Mouse (Mus musculus): ENCODE results near the gene Spen. TPM values are rescaled to one million over a fixed set of nuclear protein-coding genes. Genes with fewer than 3 reads are reported as not detected.

Gene Spen
- total RNA-seq, 2 experiments from 2014 or later, result 56.0 to 68.1 TPM

- peak overlapping the region; percentile 90 for H3K4me3 ChIP-seq
- DNase-seq (ENCODE audit: low spot score in 2 of 2), result no peak
- H3K27ac ChIP-seq, result peak overlapping the region; percentile 93
- no peak for TF ChIP-seq CTCF (conservative IDR thresholded peaks at IDR 0.05)
These were observed 94.6 kb downstream of the Spen start for GRCm38 (mm10) chr4:141443641-141444429.

GRCm38 (mm10) chr4:141440877-141441276 lies 97.5 kb downstream of the Spen start:
- H3K27ac ChIP-seq, result no peak overlapping the region
- no peak for TF ChIP-seq CTCF (conservative IDR thresholded peaks at IDR 0.05)
- DNase-seq (ENCODE audit: low spot score in 2 of 2), result no peak
- no peak overlapping the region for H3K4me3 ChIP-seq

DNA sequence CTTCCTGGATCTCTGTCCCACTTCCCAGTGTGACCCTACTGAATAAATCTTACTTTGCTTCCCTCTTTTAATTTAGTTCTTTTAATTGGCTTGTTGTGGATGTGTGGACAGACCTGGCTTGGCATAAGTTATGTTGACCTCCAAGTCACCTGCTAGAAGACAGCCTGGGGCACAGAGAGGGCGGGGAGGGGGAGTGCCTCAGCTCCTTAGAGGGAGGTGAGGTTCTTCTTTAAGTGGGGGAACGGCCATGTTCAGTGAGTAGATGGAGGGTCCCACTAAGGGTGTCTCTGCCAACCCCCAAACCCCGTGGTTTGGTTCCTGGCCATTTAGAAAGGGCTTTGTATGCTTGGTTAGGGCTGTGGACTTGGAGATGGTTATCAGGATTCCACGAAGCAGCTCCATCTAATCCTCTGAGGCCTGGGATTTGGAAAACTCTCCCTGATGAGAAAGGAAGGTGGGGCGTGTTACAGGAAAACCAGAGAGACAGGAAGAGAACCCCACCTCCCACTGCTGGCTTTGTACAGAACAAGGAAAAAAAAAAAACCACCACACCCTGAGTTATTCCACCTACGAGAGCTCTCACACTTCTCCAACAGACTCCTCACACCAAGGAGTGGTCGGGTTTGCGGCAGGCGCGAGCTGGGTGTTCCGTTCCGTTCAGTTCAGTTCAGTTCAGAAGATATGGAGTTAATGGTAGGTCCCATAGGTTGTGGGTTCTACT lies 99.2 kb downstream of the Spen start:
- DNase-seq (ENCODE audit: low spot score in 2 of 2), result no peak
- peak overlapping the region; percentile 39 for H3K27ac ChIP-seq
- no peak for TF ChIP-seq CTCF (conservative IDR thresholded peaks at IDR 0.05)
- no peak overlapping the region for H3K4me3 ChIP-seq

DNA sequence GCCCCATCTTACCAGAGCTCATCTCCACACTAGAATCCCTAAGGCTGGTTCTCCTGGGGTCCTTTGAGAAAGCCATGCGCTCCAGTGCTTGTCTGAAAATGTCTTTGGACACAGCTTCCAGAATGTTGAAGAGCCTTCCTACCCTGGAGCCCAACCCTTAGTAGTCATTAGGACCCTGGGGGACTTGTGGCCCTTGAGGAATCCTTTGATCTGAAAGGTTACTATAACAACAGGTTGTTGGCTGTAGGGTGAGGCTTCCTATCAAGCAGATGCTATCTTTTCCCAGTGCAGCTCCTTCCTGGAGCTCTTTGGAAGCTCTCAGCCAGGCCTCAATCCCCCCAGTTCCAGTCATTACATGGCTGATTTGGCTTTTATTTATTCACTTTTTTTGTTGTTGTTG lies 102.4 kb downstream of the Spen start, which contains the start of gene Srarp:
Gene Srarp (minus strand): TSS at position 132 of the 400 bp plus-strand sequence.
- Histone ChIP-seq H3K4me3 (peak within 1 kb of the TSS; percentile 24; the same call in 1 of the 2 replicates), H3K27ac (peak within 1 kb of the TSS; percentile 55; the same call in 1 of the 2 replicates)
- DNase-seq (ENCODE audit: low spot score in 2 of 2), result no peak
- no peak for TF ChIP-seq CTCF (conservative IDR thresholded peaks at IDR 0.05)

DNA sequence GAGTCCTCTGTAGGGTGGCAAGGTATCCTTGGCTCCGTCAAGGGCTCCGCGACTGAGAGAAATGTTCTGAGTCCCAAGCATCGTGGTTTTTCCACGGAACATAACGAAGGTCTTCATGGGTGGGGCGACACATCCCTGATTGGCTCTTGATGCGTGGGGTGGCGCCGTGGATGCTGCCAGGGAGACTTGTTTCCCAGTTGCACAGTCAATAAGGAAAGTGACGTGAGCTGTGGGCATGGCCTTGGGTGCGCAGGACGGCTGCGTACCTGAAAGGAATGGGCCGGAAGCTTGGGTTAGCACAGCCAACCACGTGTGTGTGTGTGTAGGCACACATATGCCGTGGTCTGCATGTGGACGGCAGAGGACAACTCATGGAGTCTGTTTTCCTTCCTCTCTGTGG lies 105.2 kb downstream of the Spen start:
- Histone ChIP-seq H3K27ac (peak overlapping the region; percentile 46; the same call in 1 of the 2 replicates), H3K4me3 (peak overlapping the region; percentile 18; the same call in 1 of the 2 replicates)
- TF ChIP-seq CTCF (conservative IDR thresholded peaks at IDR 0.05), result no peak
- DNase-seq (ENCODE audit: low spot score in 2 of 2), result no peak

- Histone ChIP-seq H3K27ac (no peak overlapping the region; the same call in 1 of the 2 replicates), H3K4me3 (no peak overlapping the region; the same call in 1 of the 2 replicates)
- DNase-seq (ENCODE audit: low spot score in 2 of 2), result no peak
- TF ChIP-seq CTCF (conservative IDR thresholded peaks at IDR 0.05), result no peak
These were observed 105.7 kb downstream of the Spen start for GRCm38 (mm10) chr4:141432666-141433065.

GRCm38 (mm10) chr4:141430997-141431396 lies 107.4 kb downstream of the Spen start:
- peak; percentile 59 to 73 for DNase-seq (ENCODE audit: low spot score in 2 of 2)
- Histone ChIP-seq H3K4me3 (no peak overlapping the region), H3K27ac (no peak overlapping the region)
- peak; percentile 97 for TF ChIP-seq CTCF (conservative IDR thresholded peaks at IDR 0.05)

DNA sequence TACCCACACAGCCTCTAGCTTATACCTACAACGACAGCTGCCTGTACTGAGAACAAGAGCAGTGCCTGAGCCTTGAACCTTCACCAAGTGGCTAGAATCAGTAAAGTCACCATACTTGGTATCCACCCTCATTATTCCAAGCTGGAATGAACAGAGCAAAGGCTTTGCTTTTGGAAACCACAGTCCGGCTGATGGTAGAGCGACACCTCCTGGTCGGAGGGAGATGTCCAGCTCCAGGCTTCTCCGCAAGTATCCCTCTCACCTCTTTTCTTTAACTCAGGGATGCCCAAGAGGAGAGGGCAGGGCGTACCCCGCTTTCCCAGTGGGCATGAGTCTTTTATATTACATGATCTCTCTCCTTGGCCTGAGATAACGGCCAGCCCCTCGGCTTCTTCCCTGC lies 108.5 kb downstream of the Spen start:
- TF ChIP-seq CTCF (conservative IDR thresholded peaks at IDR 0.05), result peak; percentile 74
- no peak for DNase-seq (ENCODE audit: low spot score in 2 of 2)

DNA sequence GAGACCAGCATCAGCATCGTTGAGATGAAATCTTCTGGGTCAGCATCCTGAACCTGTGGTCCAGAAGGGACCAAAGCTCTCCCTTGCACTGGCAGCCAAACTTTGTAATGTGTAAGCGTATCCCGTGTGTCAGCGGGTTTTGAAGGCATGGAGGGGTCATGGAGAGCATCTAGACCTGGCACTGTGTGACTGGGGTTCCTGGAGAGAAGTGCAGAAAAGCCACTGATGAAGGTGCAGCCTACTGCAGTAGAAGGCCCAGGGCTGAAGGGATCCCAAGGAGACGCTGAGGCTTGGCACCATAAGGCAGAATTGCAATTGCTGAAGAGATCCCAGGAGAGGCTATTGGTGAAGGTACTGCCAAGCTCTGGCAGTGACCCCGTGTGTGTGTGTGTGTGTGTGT lies 109.0 kb downstream of the Spen start:
- TF ChIP-seq CTCF (conservative IDR thresholded peaks at IDR 0.05), result no peak
- no peak for DNase-seq (ENCODE audit: low spot score in 2 of 2)

More for the DNA sequence above, 108.5 kb downstream of the Spen start:
- Histone ChIP-seq H3K27ac (no peak overlapping the region), H3K4me3 (no peak overlapping the region)

GRCm38 (mm10) chr4:141427921-141428320 lies 110.5 kb downstream of the Spen start:
- no peak for DNase-seq (ENCODE audit: low spot score in 2 of 2)
- Histone ChIP-seq H3K27ac (no peak overlapping the region), H3K4me3 (no peak overlapping the region)
- TF ChIP-seq CTCF (conservative IDR thresholded peaks at IDR 0.05), result no peak

More for the DNA sequence above, 109.0 kb downstream of the Spen start:
- Histone ChIP-seq H3K27ac (no peak overlapping the region), H3K4me3 (no peak overlapping the region)

DNA sequence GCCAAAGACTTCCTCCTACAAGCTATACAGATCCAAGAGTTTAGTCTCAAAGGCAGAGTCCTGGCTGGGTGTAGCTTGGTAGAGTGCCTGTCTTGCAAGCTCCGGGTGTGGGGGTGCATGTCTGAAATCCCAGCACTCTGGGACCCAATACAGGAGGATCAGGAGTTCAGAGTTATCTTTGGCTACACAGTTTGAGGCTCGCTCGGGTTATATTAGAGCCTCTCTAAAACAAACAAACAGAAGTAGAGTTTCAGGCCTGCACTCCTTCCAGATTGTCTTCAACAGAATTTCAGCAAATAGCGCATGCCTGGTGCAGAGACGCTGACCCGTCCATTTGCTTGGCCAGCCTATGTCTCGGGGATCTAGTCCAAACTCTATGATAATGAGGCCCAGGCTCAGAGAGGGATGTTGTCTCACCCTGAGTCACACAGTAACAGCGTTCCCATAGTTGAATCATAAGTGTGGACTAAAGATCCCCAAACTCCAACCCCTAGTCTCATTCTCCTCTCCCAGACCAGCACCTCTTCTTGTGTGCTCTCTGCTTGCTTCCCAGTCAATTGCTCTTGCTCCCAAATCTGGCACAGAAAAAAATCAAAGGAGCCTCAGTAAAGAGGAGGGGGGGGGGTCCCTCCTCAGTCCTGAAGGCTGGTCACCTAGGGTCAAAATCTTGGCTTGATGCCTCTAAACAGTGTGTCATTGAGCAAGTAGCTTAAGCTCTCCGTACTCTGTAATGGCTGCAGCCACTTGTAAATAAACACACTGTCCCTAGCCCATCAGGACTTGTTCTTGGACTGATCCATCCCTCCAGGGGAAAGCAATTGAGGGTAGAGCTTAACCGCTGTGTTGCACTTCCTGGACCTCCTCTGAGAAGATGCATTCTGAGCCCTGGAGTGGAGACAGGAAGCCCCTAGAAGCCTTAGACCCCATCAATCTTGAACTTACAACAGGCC lies 111.3 kb downstream of the Spen start:
- Histone ChIP-seq H3K27ac (no peak overlapping the region), H3K4me3 (no peak overlapping the region)
- DNase-seq (ENCODE audit: low spot score in 2 of 2), result no peak
- TF ChIP-seq CTCF (conservative IDR thresholded peaks at IDR 0.05), result no peak

Data from layer of hippocampus, adult 2 months (tissue).